Mouse (Mus musculus): ENCODE data around the gene Scamp2.

GRCm38 (mm10) chr9:57633481-57634024, 72.8 kb downstream of the Scamp2 start:
- TF ChIP-seq CTCF (conservative IDR thresholded peaks at IDR 0.05; ENCODE audit: low read length) = no peak
- TF ChIP-seq POU5F1 (IDR thresholded peaks at IDR 0.05; ENCODE audit: borderline replicate concordance, low read length) = no peak
- no peak for TF ChIP-seq NANOG (IDR thresholded peaks at IDR 0.05; ENCODE audit: borderline replicate concordance, low read length)

Measured in E14TG2a.4 (cell line).